In genomic region chr13:35501351-35502146, GRCm38 (mm10) we compare ENCODE assay signal across 8 mouse cellular contexts.
A peak's percentile ranks its signal among the peaks of the same experiment; 100 is the strongest.
DNase-seq lines count a peak whose midpoint lies in the region; ATAC-seq and TF ChIP-seq lines count a peak whose summit lies in the region.

No protein-coding gene starts in this region.

- 84% methylated on average over 11 of the region's 11 CpGs for WGBS in midbrain, embryonic 10.5 days
- WGBS in midbrain, embryonic 11.5 days: 84% methylated on average over 11 of the region's 11 CpGs
- WGBS in midbrain, postnatal 0 days: 62% methylated on average over 11 of the region's 11 CpGs
- WGBS in intestine, postnatal 0 days: 60% methylated on average over 11 of the region's 11 CpGs

- H3K27me3 ChIP-seq in midbrain, embryonic 10.5 days (ENCODE audit: low read depth, poor library complexity, severe bottlenecking): no peaks in the 10 kb centered on the region
- H3K27me3 ChIP-seq in midbrain, embryonic 11.5 days (ENCODE audit: control insufficient read depth, insufficient read depth, low read length): no peaks in the 10 kb centered on the region
- no peaks in the 10 kb centered on the region for H3K27me3 ChIP-seq in midbrain, postnatal 0 days (ENCODE audit: insufficient read depth, low read length)
- no peaks in the 10 kb centered on the region for H3K27me3 ChIP-seq in intestine, postnatal 0 days (replicated peaks; ENCODE audit: control insufficient read depth, insufficient read depth, low read length)

- no peak overlapping the region for H3K4me3 ChIP-seq in midbrain, embryonic 10.5 days
- H3K4me3 ChIP-seq in midbrain, embryonic 11.5 days (ENCODE audit: low read depth, low read length): no peak overlapping the region
- no peak overlapping the region; the same call in 1 of the 2 replicates for H3K4me3 ChIP-seq in layer of hippocampus, adult 2 months
- H3K4me3 ChIP-seq in midbrain, postnatal 0 days (ENCODE audit: low read depth, low read length): no peak overlapping the region
- no peak overlapping the region for H3K4me3 ChIP-seq in intestine, postnatal 0 days (ENCODE audit: low read depth, low read length)

- no peak for DNase-seq in midbrain, embryonic 10.5 days (ENCODE audit: low spot score)
- no peak for DNase-seq in midbrain, embryonic 11.5 days (ENCODE audit: low spot score, missing footprints)
- peak; percentile 3 for DNase-seq in embryo, embryonic 9.5 days (ENCODE audit: extremely low spot score)
- peak; percentile 41 to 44 for DNase-seq in layer of hippocampus, adult 2 months (ENCODE audit: low spot score in 2 of 2)
- DNase-seq in midbrain, postnatal 0 days (ENCODE audit: low spot score): peak; percentile 83
- no peak for DNase-seq in urinary bladder, postnatal 25 days (ENCODE audit: low spot score)
- DNase-seq in c-Kit-positive CD71-positive TER-119-positive erythroid progenitor cells, embryonic 14.5 days (ENCODE audit: low spot score): no peak

- H3K36me3 ChIP-seq in midbrain, embryonic 10.5 days: no peaks in the 10 kb centered on the region
- no peaks in the 10 kb centered on the region for H3K36me3 ChIP-seq in midbrain, embryonic 11.5 days (ENCODE audit: control insufficient read depth, insufficient read depth, low read length)
- no peaks in the 10 kb centered on the region for H3K36me3 ChIP-seq in midbrain, postnatal 0 days (ENCODE audit: insufficient read depth, low read length)
- H3K36me3 ChIP-seq in intestine, postnatal 0 days (ENCODE audit: control insufficient read depth, insufficient read depth): no peaks in the 10 kb centered on the region

- H3K27ac ChIP-seq in midbrain, embryonic 10.5 days (replicated peaks): 0 out of 2 replicates have a peak overlapping the region, but pooled peaks have one; percentile 53
- H3K27ac ChIP-seq in midbrain, embryonic 11.5 days (ENCODE audit: low read depth, low read length): no peak overlapping the region
- peak overlapping the region; percentile 58 for H3K27ac ChIP-seq in layer of hippocampus, adult 2 months
- no peak overlapping the region for H3K27ac ChIP-seq in midbrain, postnatal 0 days (ENCODE audit: low read depth, low read length)
- no peak overlapping the region for H3K27ac ChIP-seq in intestine, postnatal 0 days (ENCODE audit: low read depth, low read length)

- no peak overlapping the region for H3K9ac ChIP-seq in midbrain, embryonic 11.5 days (ENCODE audit: low read length)
- H3K9ac ChIP-seq in midbrain, postnatal 0 days (replicated peaks; ENCODE audit: low read length, poor library complexity, severe bottlenecking): no peak overlapping the region
- H3K9ac ChIP-seq in intestine, postnatal 0 days (ENCODE audit: low read depth, low read length): no peak overlapping the region

- H3K4me1 ChIP-seq in midbrain, embryonic 10.5 days: peaks cover 9% of the 10 kb centered on the region
- no peaks in the 10 kb centered on the region for H3K4me1 ChIP-seq in midbrain, embryonic 11.5 days (ENCODE audit: control insufficient read depth, insufficient read depth, low read length)
- H3K4me1 ChIP-seq in midbrain, postnatal 0 days (ENCODE audit: insufficient read depth, low read length): no peaks in the 10 kb centered on the region
- H3K4me1 ChIP-seq in intestine, postnatal 0 days (replicated peaks; ENCODE audit: control insufficient read depth, insufficient read depth, low read length): no peaks in the 10 kb centered on the region

- no peaks in the 10 kb centered on the region for H3K9me3 ChIP-seq in midbrain, embryonic 10.5 days (replicated peaks)
- no peaks in the 10 kb centered on the region for H3K9me3 ChIP-seq in midbrain, embryonic 11.5 days (ENCODE audit: control insufficient read depth, low read length)
- no peaks in the 10 kb centered on the region for H3K9me3 ChIP-seq in midbrain, postnatal 0 days (ENCODE audit: low read length)
- no peaks in the 10 kb centered on the region for H3K9me3 ChIP-seq in intestine, postnatal 0 days (ENCODE audit: control insufficient read depth)

- H3K4me2 ChIP-seq in midbrain, embryonic 11.5 days: no peak overlapping the region
- no peak overlapping the region for H3K4me2 ChIP-seq in midbrain, postnatal 0 days (ENCODE audit: low read depth, low read length, poor library complexity, severe bottlenecking)
- no peak overlapping the region for H3K4me2 ChIP-seq in intestine, postnatal 0 days (replicated peaks; ENCODE audit: low read depth)

- ATAC-seq in midbrain, embryonic 11.5 days (ENCODE audit: low FRiP score): no peak
- ATAC-seq in midbrain, postnatal 0 days (ENCODE audit: low FRiP score): peak; percentile 55
- no peak for ATAC-seq in intestine, postnatal 0 days

- TF ChIP-seq CTCF in layer of hippocampus, adult 2 months (conservative IDR thresholded peaks at IDR 0.05): no peak
- no peak for TF ChIP-seq CTCF in midbrain, postnatal 0 days (IDR thresholded peaks at IDR 0.05)
- TF ChIP-seq CTCF in intestine, postnatal 0 days (IDR thresholded peaks at IDR 0.05; ENCODE audit: low read depth): no peak

Comparison
In these comparisons a context has a peak if more than half of its experiments do, and no peak if none do; other contexts are left out.
1. DNase-seq: peak in embryo, embryonic 9.5 days (single experiment), layer of hippocampus, adult 2 months (2 of 2) and midbrain, postnatal 0 days (single experiment); none in midbrain, embryonic 10.5 days (single experiment), midbrain, embryonic 11.5 days (single experiment), urinary bladder, postnatal 25 days (single experiment) and c-Kit-positive CD71-positive TER-119-positive erythroid progenitor cells, embryonic 14.5 days (single experiment).
2. H3K27ac ChIP-seq: peak in midbrain, embryonic 10.5 days (single experiment) and layer of hippocampus, adult 2 months (single experiment); none in midbrain, embryonic 11.5 days (single experiment), midbrain, postnatal 0 days (single experiment) and intestine, postnatal 0 days (single experiment).